8 mouse cellular contexts compared by ENCODE assay signal in the genomic region with DNA sequence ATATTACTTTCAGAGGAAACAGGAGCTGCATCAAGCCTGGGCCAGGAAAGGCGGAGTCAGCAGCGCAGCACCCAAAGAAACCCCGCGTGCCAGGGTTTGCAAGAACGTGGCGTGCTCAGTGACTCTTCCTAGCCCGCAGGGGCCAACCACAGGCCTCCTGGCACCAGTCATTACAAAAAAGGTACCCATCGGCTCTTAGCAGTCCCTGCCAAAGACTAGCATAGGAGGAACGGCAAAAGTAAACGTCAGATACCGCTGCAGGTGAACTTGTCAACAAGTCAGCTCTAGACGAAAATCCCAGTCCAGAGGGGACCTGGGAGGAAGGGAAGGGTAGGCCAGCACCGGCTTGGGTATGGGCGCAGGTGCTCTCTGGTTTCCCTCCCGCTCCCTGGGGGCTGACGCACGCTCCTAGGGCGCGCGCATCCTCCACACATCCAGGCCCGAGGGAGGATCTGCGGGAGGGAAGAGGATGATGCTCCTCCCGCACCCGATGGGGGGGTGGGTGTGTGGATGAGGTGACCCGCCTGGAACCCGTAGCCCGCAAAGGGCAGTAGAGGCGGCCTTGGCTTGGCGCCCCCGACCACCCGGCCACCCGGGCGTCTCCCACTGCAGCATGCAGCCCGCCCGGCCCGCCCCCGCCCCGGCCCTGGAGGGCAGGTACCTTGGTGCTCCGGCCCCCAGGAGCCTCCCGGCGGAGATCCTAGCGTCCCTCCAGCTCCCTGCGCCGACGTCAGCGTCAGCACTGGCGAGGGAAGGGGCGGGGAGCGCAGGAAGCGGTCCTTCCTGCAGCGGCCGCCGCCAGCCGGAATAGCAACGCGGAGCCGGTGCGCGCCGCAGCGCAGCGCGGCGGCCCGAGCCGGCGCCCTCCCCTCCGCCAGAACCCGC. TPM values are rescaled to one million over a fixed set of nuclear protein-coding genes. Genes with fewer than 3 reads are reported as not detected.
DNase-seq lines count a peak whose midpoint lies in the region; ATAC-seq lines count a peak whose summit lies in the region.

No protein-coding gene starts in this region.

- peaks cover 15% of the 10 kb centered on the region; the same call in 1 of the 2 replicates for H3K27me3 ChIP-seq in forebrain, embryonic 13.5 days
- H3K27me3 ChIP-seq in liver, embryonic 13.5 days: peaks cover 41% of the 10 kb centered on the region
- no peaks in the 10 kb centered on the region for H3K27me3 ChIP-seq in neural tube, embryonic 11.5 days (ENCODE audit: control insufficient read depth, insufficient read depth, low read length)

- H3K9ac ChIP-seq in forebrain, embryonic 13.5 days: peak overlapping the region; percentile 77
- peak overlapping the region; percentile 44 for H3K9ac ChIP-seq in liver, embryonic 13.5 days
- H3K9ac ChIP-seq in neural tube, embryonic 11.5 days (ENCODE audit: low read length): peak overlapping the region; percentile 77

- peak; percentile 55 for DNase-seq in ES-CJ7 (ENCODE audit: low read depth, low spot score)
- peak; percentile 40 for DNase-seq in brain, embryonic 18.5 days (ENCODE audit: low read depth, low spot score)
- DNase-seq in heart, postnatal 10 days: peak; percentile 61 to 69
- peak; percentile 68 to 82 for DNase-seq in kidney, postnatal 36 days
- no peak for DNase-seq in liver, embryonic 13.5 days
- DNase-seq in neural tube, embryonic 11.5 days (ENCODE audit: low spot score): peak; percentile 82
- DNase-seq in urinary bladder, postnatal 14 days (ENCODE audit: low spot score): peak; percentile 67

- no peaks in the 10 kb centered on the region for H3K9me3 ChIP-seq in forebrain, embryonic 13.5 days (replicated peaks)
- H3K9me3 ChIP-seq in liver, embryonic 13.5 days (replicated peaks): no peaks in the 10 kb centered on the region
- H3K9me3 ChIP-seq in neural tube, embryonic 11.5 days (ENCODE audit: control insufficient read depth, low read length): no peaks in the 10 kb centered on the region

- H3K27ac ChIP-seq in forebrain, embryonic 13.5 days: peak overlapping the region; percentile 68; the same call in 1 of the 2 replicates
- H3K27ac ChIP-seq in liver, embryonic 13.5 days: no peak overlapping the region
- H3K27ac ChIP-seq in neural tube, embryonic 11.5 days (ENCODE audit: low read depth, low read length): no peak overlapping the region

- H3K36me3 ChIP-seq in forebrain, embryonic 13.5 days (ENCODE audit: poor library complexity, severe bottlenecking): no peaks in the 10 kb centered on the region
- H3K36me3 ChIP-seq in liver, embryonic 13.5 days: no peaks in the 10 kb centered on the region
- no peaks in the 10 kb centered on the region for H3K36me3 ChIP-seq in neural tube, embryonic 11.5 days (ENCODE audit: control insufficient read depth, insufficient read depth, low read length)

- peak overlapping the region; percentile 92 for H3K4me2 ChIP-seq in forebrain, embryonic 13.5 days
- peak overlapping the region; percentile 76 for H3K4me2 ChIP-seq in liver, embryonic 13.5 days
- H3K4me2 ChIP-seq in neural tube, embryonic 11.5 days (ENCODE audit: low read depth): peak overlapping the region; percentile 77

- peak overlapping the region; percentile 76 for H3K4me3 ChIP-seq in forebrain, embryonic 13.5 days
- peak overlapping the region; percentile 62 for H3K4me3 ChIP-seq in liver, embryonic 13.5 days (replicated peaks)
- H3K4me3 ChIP-seq in neural tube, embryonic 11.5 days (ENCODE audit: low read depth, low read length): peak overlapping the region; percentile 77

- intact Hi-C loops in heart, postnatal 10 days (cut with DNase I): loop anchor here (5.0 kb wide), 1 partner anchor 50 kb away; no protein-coding TSS in a partner anchor

- ATAC-seq in forebrain, embryonic 13.5 days: peak; percentile 96
- peak; percentile 71 for ATAC-seq in liver, embryonic 13.5 days (ENCODE audit: low read depth)
- ATAC-seq in neural tube, embryonic 11.5 days (ENCODE audit: insufficient read depth, low FRiP score, low TSS enrichment): peak; percentile 91

- H3K4me1 ChIP-seq in forebrain, embryonic 13.5 days: peaks cover 3% of the 10 kb centered on the region; the same call in 1 of the 2 replicates
- 0 out of 2 replicates have a peak, but pooled peaks cover 5% of the 10 kb centered on the region for H3K4me1 ChIP-seq in liver, embryonic 13.5 days (replicated peaks)
- H3K4me1 ChIP-seq in neural tube, embryonic 11.5 days (ENCODE audit: control insufficient read depth, insufficient read depth, low read length): no peaks in the 10 kb centered on the region; the same call in 1 of the 2 replicates

- 1% methylated on average over 51 of the region's 69 CpGs for WGBS in forebrain, embryonic 13.5 days
- WGBS in liver, embryonic 13.5 days (ENCODE audit: insufficient replicate concordance): 1% methylated on average over 62 of the region's 69 CpGs
- WGBS in neural tube, embryonic 11.5 days: under 1% methylated on average over 63 of the region's 69 CpGs

RNA-seq across cellular contexts. Expression of a gene that starts 0.6 kb away (rescaled TPM):
- polyA plus RNA-seq in forebrain, embryonic 13.5 days (2015; fragmentation: Nextera tagmentation; extraction: Ambion mirVana): 22.6 and 23.3 TPM in 2 replicates
- 10 to 100 TPM in 1 of 2 experiments, 1 to 10 TPM in 1; 9.8 to 12.2 TPM for total RNA-seq in heart, postnatal 10 days (2021)
- polyA plus RNA-seq in liver, embryonic 13.5 days (2015; fragmentation: Nextera tagmentation; extraction: Ambion mirVana): 5.9 and 6.8 TPM in 2 replicates
- polyA plus RNA-seq in neural tube, embryonic 11.5 days (2014; fragmentation: Nextera tagmentation; extraction: Ambion mirVana): 17.8 and 18.5 TPM in 2 replicates
